Mouse (Mus musculus): ENCODE results near the gene Itgb5. TPM values are rescaled to one million over a fixed set of nuclear protein-coding genes. Genes with fewer than 3 reads are reported as not detected.

The Itgb5 gene
- polyA plus RNA-seq, 1 experiment from 2014 or later, result 21.7 TPM

DNA sequence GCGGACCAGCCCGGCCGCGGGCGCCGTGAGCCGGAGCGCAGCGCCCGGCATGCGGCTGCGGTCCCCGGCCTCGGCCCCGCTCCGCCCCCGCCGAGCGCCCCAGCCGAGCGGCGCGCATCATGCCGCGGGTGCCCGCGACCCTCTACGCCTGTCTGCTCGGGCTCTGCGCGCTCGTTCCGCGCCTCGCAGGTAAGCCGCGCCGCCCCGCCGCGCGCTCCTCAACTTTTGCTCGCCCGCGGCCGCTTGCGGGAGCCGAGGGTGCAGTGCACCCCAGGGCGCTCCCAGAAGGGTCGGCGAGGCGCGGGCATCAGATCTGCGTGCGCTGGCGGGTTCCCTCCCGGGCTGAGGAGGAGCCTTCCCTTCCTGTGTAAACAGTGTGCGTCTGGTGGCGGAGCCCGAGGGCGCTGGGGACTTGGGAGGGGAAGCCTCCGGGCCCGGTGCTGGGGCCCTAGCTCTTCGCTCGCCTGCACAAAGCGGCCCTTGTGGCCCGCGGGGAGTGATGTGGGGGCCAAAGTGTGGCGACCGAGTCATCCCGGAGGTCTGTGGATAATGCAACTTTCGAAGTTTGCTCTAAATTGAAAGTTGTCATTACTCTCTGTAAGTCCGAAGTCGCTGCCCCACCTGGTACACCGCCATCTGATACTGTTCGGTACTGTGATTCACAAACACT, 512 bp downstream of the Itgb5 start:
- H3K4me3 ChIP-seq (ENCODE audit: low read depth, low read length), result peak overlapping the region; percentile 80
- H3K27ac ChIP-seq (ENCODE audit: low read depth, low read length), result 0 out of 2 replicates have a peak overlapping the region, but pooled peaks have one; percentile 5
- H3K4me2 ChIP-seq (replicated peaks; ENCODE audit: low read depth, low read length), result peak overlapping the region; percentile 99
- WGBS, result under 1% methylated on average over 47 of the region's 76 CpGs
- ATAC-seq (ENCODE audit: low FRiP score), result peak; percentile 66
- peaks cover 20% of the 10 kb centered on the region for H3K27me3 ChIP-seq (ENCODE audit: control insufficient read depth, insufficient read depth, low read length)
- peak; percentile 76 for DNase-seq (ENCODE audit: low spot score)
- no peaks in the 10 kb centered on the region for H3K36me3 ChIP-seq (ENCODE audit: control insufficient read depth, insufficient read depth, low read length)
- no peaks in the 10 kb centered on the region for H3K9me3 ChIP-seq (ENCODE audit: control insufficient read depth, low read length)
- H3K9ac ChIP-seq (ENCODE audit: low read depth, low read length), result peak overlapping the region; percentile 71
- H3K4me1 ChIP-seq (replicated peaks; ENCODE audit: control insufficient read depth, insufficient read depth, low read length), result peaks cover 19% of the 10 kb centered on the region

DNA sequence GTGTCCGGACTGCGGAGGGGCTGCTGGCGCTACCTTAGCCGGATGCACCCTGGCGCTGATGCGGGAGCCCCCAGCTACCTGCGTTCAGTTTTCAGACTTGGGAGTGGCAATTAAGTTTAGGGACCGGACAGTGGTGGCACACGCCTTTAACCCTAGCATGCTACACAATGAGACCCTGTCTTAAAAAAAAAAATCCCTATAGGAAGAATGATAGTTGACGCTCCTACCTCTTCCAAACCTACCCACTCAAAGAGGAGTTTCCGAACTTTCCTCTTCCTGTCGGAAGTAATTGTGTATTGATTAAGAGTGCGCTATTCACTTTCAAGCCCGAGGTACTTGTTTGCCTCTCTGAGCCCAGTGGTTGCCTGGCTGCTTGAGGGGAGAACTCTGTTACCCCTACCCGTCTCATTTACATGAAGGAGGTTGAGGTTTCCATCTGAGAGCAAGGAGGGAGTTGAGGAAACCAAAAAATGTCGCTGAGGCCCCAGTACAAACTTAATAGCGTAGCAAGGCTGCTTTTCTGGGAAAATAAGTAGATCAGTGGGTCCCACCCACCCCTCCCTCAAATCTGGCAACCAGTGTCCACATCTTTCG, 1.1 kb downstream of the Itgb5 start:
- Histone ChIP-seq H3K9ac (ENCODE audit: low read depth, low read length) (peak overlapping the region; percentile 71), H3K9me3 (ENCODE audit: control insufficient read depth, low read length) (no peaks in the 10 kb centered on the region), H3K4me2 (replicated peaks; ENCODE audit: low read depth, low read length) (peak overlapping the region; percentile 99), H3K27me3 (ENCODE audit: control insufficient read depth, insufficient read depth, low read length) (peaks cover 20% of the 10 kb centered on the region), H3K36me3 (ENCODE audit: control insufficient read depth, insufficient read depth, low read length) (no peaks in the 10 kb centered on the region), H3K4me1 (replicated peaks; ENCODE audit: control insufficient read depth, insufficient read depth, low read length) (peaks cover 19% of the 10 kb centered on the region), H3K4me3 (ENCODE audit: low read depth, low read length) (peak overlapping the region; percentile 80), H3K27ac (ENCODE audit: low read depth, low read length) (no peak overlapping the region)
- peak; percentile 26 for DNase-seq (ENCODE audit: low spot score)
- 2% methylated on average over 18 of the region's 18 CpGs for WGBS
- no peak for ATAC-seq (ENCODE audit: low FRiP score)

DNA sequence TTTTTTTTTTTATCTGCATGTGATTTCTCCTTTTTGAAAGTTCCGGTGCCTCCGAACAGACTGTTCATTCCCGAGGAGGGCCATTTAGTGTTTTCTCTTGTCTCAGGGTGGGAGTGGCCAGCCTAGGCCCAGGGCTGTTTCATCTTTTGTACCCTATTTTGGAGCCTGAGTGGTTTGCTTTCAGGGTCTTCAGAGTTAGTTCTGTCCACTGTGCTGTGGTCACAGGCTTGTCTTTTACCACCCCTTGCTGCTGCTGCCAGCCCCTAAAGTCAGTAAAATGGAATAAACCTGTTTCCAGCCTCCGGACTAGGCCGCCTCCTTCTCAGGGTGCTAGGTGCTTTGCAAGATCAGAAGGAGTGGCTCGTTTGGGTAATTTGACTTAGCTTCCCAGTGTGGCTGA, 2.6 kb downstream of the Itgb5 start:
- Histone ChIP-seq H3K36me3 (ENCODE audit: control insufficient read depth, insufficient read depth, low read length) (no peaks in the 10 kb centered on the region), H3K27me3 (ENCODE audit: control insufficient read depth, insufficient read depth, low read length) (peaks cover 20% of the 10 kb centered on the region), H3K9ac (ENCODE audit: low read depth, low read length) (no peak overlapping the region), H3K4me2 (replicated peaks; ENCODE audit: low read depth, low read length) (no peak overlapping the region), H3K4me3 (ENCODE audit: low read depth, low read length) (no peak overlapping the region), H3K27ac (ENCODE audit: low read depth, low read length) (no peak overlapping the region), H3K9me3 (ENCODE audit: control insufficient read depth, low read length) (no peaks in the 10 kb centered on the region), H3K4me1 (replicated peaks; ENCODE audit: control insufficient read depth, insufficient read depth, low read length) (peaks cover 19% of the 10 kb centered on the region)
- no peak for ATAC-seq (ENCODE audit: low FRiP score)
- 47% methylated on average over 6 of the region's 6 CpGs for WGBS
- no peak for DNase-seq (ENCODE audit: low spot score)

DNA sequence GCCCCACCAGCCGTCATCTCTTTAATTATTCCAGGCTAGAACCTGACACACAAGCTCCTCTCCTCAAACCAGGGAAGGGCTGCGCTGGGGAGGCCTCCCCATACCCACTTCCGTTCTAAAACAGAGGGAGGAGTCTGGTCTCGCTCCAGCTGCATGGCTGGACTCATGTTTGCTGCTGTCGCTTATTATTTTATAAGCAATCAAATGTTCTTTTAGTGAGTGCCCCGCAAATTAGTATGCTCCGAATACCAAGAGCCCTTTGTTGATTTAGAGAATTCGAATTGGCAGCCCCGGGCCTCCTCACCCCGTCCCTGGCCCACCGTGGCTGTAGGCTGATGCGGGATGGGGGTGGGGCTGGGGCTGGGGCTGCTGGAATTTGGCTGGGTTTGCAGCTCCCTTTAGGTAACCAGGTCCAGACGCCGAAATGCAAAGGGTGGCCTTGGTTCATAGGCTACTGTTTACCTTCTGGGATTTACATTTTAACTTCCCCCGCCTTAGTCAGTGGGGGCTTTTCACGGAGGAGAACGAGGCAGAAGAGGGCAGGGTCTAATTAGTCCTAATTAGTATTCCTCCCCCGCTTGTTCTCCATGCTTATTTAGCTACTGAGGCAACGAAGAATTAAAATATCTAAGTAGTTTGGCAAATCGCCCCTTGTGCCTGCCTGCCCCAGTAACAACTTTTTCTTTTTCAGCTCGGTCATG, 3.4 kb downstream of the Itgb5 start:
- H3K27ac ChIP-seq (ENCODE audit: low read depth, low read length), result no peak overlapping the region
- H3K4me2 ChIP-seq (replicated peaks; ENCODE audit: low read depth, low read length), result peak overlapping the region; percentile 27
- peak; percentile 59 for DNase-seq (ENCODE audit: low spot score)
- no peak overlapping the region for H3K9ac ChIP-seq (ENCODE audit: low read depth, low read length)
- 1% methylated on average over 21 of the region's 21 CpGs for WGBS
- ATAC-seq (ENCODE audit: low FRiP score), result 0 out of 2 replicates have a peak, but pooled peaks have one; percentile 33
- 0 out of 2 replicates have a peak overlapping the region, but pooled peaks have one; percentile 2 for H3K4me3 ChIP-seq (ENCODE audit: low read depth, low read length)
- H3K36me3 ChIP-seq (ENCODE audit: control insufficient read depth, insufficient read depth, low read length), result no peaks in the 10 kb centered on the region
- H3K4me1 ChIP-seq (replicated peaks; ENCODE audit: control insufficient read depth, insufficient read depth, low read length), result peaks cover 19% of the 10 kb centered on the region
- peaks cover 20% of the 10 kb centered on the region for H3K27me3 ChIP-seq (ENCODE audit: control insufficient read depth, insufficient read depth, low read length)
- H3K9me3 ChIP-seq (ENCODE audit: control insufficient read depth, low read length), result no peaks in the 10 kb centered on the region

DNA sequence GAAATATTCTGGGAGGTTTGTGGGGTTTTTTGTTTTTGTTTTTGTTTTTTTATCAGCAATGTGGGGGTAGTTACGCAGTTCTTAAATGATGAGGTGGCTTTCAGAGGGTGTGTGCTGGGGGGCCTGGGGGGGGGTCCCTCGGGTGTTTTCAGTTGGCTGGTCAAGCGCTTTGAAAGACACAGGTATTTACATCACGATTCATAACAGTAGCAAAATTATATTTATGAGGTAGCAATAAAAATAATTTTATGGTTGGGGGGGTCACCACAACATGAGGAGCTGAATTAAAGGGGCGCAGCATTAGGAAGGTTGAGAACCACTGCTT, 3.9 kb downstream of the Itgb5 start:
- H3K27ac ChIP-seq (ENCODE audit: low read depth, low read length), result no peak overlapping the region
- no peak for DNase-seq (ENCODE audit: low spot score)

DNA sequence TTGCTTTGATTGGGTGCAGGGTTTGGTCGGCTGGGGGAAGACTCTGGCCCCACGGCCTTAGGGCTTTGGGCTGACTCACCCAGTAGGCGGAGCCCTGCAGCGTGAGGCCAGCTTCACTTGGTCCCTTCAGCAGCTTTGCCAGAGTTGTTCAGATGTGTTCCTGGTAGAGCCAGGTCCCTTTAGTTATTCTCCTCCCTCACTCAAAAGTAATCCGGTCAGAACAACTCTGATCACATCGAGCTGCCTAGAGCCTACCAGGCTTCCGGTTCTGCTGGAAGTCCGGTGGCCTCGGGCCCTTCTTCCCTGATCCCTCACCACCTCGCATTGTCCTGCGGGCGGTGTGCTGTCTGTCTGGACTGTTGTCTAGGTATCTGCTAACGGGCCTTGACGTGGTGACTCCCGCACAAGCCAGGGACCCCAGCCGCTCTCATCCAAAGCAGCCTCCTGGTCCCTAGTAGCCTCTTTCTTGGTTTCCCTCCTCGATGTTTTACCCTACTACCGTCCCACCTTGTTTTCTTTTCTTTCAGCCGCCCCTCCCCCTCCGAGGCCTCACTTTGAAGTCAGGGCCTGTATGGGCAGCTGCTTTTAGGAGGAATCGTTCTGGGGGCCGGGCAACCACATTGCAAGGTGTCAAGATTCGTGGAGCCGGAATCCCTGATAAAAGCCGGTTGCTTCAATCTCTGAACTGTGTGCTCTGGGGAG, 4.5 kb downstream of the Itgb5 start:
- peak overlapping the region; percentile 40; the same call in 1 of the 2 replicates for H3K9ac ChIP-seq (ENCODE audit: low read depth, low read length)

More for the DNA sequence above, 3.9 kb downstream of the Itgb5 start:
- ATAC-seq (ENCODE audit: low FRiP score), result no peak
- Histone ChIP-seq H3K9me3 (ENCODE audit: control insufficient read depth, low read length) (no peaks in the 10 kb centered on the region), H3K27me3 (ENCODE audit: control insufficient read depth, insufficient read depth, low read length) (peaks cover 20% of the 10 kb centered on the region), H3K4me2 (replicated peaks; ENCODE audit: low read depth, low read length) (peak overlapping the region; percentile 27), H3K4me3 (ENCODE audit: low read depth, low read length) (peak overlapping the region; percentile 8), H3K9ac (ENCODE audit: low read depth, low read length) (no peak overlapping the region), H3K36me3 (ENCODE audit: control insufficient read depth, insufficient read depth, low read length) (no peaks in the 10 kb centered on the region), H3K4me1 (replicated peaks; ENCODE audit: control insufficient read depth, insufficient read depth, low read length) (peaks cover 19% of the 10 kb centered on the region)
- WGBS, result 9% methylated on average over 5 of the region's 5 CpGs

DNA sequence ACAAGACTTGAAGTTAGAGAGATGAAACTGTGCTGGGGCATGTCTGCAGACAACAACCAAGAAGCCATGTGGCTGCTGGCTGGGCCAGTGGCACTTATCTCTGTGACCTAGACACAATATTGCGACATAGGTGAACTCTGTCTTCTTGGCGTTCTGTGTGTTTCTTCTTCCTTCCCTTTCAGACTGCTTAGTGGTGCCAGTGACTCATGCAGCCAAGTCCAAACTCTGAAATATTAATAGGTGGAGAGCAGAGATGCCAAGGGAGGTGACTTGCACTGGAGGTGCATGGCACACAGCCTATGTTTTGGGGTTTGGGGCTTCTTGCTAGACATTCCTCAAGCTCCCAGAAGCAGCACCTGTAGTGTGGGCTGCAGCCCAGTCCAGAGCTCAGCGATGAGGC, 7.2 kb downstream of the Itgb5 start:
- Histone ChIP-seq H3K27me3 (ENCODE audit: control insufficient read depth, insufficient read depth, low read length) (peaks cover 8% of the 10 kb centered on the region; the same call in 1 of the 2 replicates), H3K9me3 (ENCODE audit: control insufficient read depth, low read length) (no peaks in the 10 kb centered on the region), H3K9ac (ENCODE audit: low read depth, low read length) (no peak overlapping the region), H3K27ac (ENCODE audit: low read depth, low read length) (no peak overlapping the region), H3K4me2 (replicated peaks; ENCODE audit: low read depth, low read length) (no peak overlapping the region), H3K4me3 (ENCODE audit: low read depth, low read length) (no peak overlapping the region), H3K36me3 (ENCODE audit: control insufficient read depth, insufficient read depth, low read length) (no peaks in the 10 kb centered on the region), H3K4me1 (replicated peaks; ENCODE audit: control insufficient read depth, insufficient read depth, low read length) (peaks cover 16% of the 10 kb centered on the region)
- DNase-seq (ENCODE audit: low spot score) (no peak), ATAC-seq (ENCODE audit: low FRiP score) (no peak)
- 91% methylated on average over 3 of the region's 3 CpGs for WGBS

More for the DNA sequence above, 4.5 kb downstream of the Itgb5 start:
- no peak overlapping the region for H3K27ac ChIP-seq (ENCODE audit: low read depth, low read length)
- DNase-seq (ENCODE audit: low spot score), result peak; percentile 67
- H3K36me3 ChIP-seq (ENCODE audit: control insufficient read depth, insufficient read depth, low read length), result no peaks in the 10 kb centered on the region
- no peaks in the 10 kb centered on the region for H3K9me3 ChIP-seq (ENCODE audit: control insufficient read depth, low read length)
- H3K4me3 ChIP-seq (ENCODE audit: low read depth, low read length), result peak overlapping the region; percentile 8
- peak overlapping the region; percentile 27 for H3K4me2 ChIP-seq (replicated peaks; ENCODE audit: low read depth, low read length)
- H3K27me3 ChIP-seq (ENCODE audit: control insufficient read depth, insufficient read depth, low read length), result peaks cover 20% of the 10 kb centered on the region
- peaks cover 19% of the 10 kb centered on the region for H3K4me1 ChIP-seq (replicated peaks; ENCODE audit: control insufficient read depth, insufficient read depth, low read length)
- WGBS, result 1% methylated on average over 25 of the region's 25 CpGs
- 0 out of 2 replicates have a peak, but pooled peaks have one; percentile 32 for ATAC-seq (ENCODE audit: low FRiP score)

DNA sequence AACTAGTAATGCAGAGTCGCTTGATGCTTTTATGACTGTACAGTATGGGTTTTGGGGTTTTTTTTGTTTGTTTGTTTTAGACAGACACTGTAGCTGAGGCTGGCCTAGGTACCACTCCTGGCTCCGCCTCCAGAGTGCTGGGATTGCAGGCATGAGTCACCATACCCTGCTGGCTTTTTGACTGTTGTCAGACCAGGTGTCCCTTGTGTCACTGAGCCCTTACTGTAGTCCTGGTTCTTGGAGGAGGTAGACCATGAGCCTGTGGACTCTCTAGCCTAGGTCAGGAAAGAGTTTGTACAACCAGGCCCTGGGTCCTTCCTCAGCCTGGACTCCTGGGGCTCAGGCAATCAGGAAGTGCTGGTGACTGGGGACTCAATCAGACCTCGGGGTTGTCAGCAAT, 7.7 kb downstream of the Itgb5 start:
- peaks cover 7% of the 10 kb centered on the region; the same call in 1 of the 2 replicates for H3K27me3 ChIP-seq (ENCODE audit: control insufficient read depth, insufficient read depth, low read length)
- WGBS, result 81% methylated on average over 3 of the region's 3 CpGs
- H3K27ac ChIP-seq (ENCODE audit: low read depth, low read length), result no peak overlapping the region
- H3K4me3 ChIP-seq (ENCODE audit: low read depth, low read length), result no peak overlapping the region
- H3K4me2 ChIP-seq (replicated peaks; ENCODE audit: low read depth, low read length), result no peak overlapping the region
- DNase-seq (ENCODE audit: low spot score), result no peak
- no peak for ATAC-seq (ENCODE audit: low FRiP score)
- H3K4me1 ChIP-seq (replicated peaks; ENCODE audit: control insufficient read depth, insufficient read depth, low read length), result peaks cover 16% of the 10 kb centered on the region
- no peaks in the 10 kb centered on the region for H3K9me3 ChIP-seq (ENCODE audit: control insufficient read depth, low read length)
- no peaks in the 10 kb centered on the region for H3K36me3 ChIP-seq (ENCODE audit: control insufficient read depth, insufficient read depth, low read length)
- no peak overlapping the region for H3K9ac ChIP-seq (ENCODE audit: low read depth, low read length)

Measured in hindbrain, embryonic 11.5 days (tissue).